Mouse (Mus musculus) cerebellum, adult 2 months (tissue): ENCODE results near the gene Fads3.

Experiments
- CTCF ChIP-seq: fragments of 200-500 bp; IDR thresholded peaks from 2 replicates; pipeline ENCODE4 v1.5.1; 2011; ENCODE audit warnings: low read depth, mild to moderate bottlenecking, control low read depth, low read length, moderate library complexity, borderline replicate concordance; ENCODE audit not compliant: insufficient read depth
- POLR2A ChIP-seq: fragments of 200-500 bp; IDR thresholded peaks from 2 replicates; pipeline ENCODE4 v1.6.1; 2011; ENCODE audit warnings: low read length, control low read depth, borderline replicate concordance; ENCODE audit not compliant: insufficient read depth

DNA sequence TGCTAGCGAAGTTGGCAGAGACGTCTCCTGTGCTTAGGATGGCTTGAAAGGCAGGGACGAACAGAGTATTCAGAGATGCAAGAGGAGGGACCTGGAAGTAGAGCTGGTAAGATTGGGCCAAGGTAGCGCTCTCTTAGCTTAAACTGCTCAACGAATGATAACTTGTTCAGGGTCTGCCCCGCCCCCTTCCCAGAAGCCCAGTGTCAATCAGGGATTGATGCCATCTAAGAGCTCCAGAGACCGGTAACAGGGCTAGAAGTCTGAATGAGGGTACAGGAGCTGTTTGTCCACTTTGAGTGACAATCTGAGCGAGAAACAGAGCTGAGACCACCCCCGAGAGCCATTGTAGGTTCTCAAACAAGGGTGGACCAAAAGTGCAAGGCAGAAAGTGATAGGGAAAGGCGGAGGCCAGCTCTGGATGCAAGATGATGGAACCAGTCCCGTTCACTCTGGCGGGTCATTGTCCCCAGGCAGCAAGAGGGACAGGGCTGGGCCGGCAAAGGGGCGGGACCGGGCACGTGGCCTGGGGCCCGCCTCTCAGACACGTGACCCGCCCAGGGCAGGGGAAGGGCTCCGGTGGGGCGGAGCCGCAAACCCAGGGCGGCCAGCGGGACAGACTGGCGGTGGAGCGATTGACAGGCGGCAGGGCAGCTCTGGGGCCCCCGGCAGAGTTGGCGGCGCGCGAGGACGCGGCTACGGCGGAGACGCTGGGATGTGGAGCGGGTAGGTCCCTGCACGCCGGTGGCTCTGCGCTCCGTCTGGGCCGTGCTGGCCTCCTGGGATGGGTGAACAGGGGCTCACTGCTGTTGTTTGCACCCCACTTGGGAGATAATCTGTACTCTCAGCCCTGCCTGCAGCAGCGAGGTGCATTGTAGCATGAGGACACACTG is 23.5 kb upstream of the Fads3 start:
- no peak for TF ChIP-seq CTCF
- TF ChIP-seq POLR2A = no peak
